Mouse (Mus musculus) forebrain, postnatal 0 days (tissue): ENCODE measurements around the gene Krt32. TPM values are rescaled to one million over a fixed set of nuclear protein-coding genes. Genes with fewer than 3 reads are reported as not detected.

ENCODE experiments used
- ATAC-seq: fragments of 200-750 bp; cut with Nextera tagmentation; 2 replicates; pipeline ENCODE4 v1.8.0; 2017; ENCODE audit warnings: mild to moderate bottlenecking, moderate library complexity
- DNase-seq: peaks from one replicate; pipeline ENCODE4 v3.0.0-alpha.2; 2015
- H3K27ac ChIP-seq: fragments of 300-500 bp; sonication (generic); 2 replicates; pipeline ENCODE4 v1.5.1; 2014; ENCODE audit warnings: low read depth, mild to moderate bottlenecking, antibody characterized with exemption, low read length, moderate library complexity, mixed read lengths
- H3K27me3 ChIP-seq: fragments of 300-500 bp; sonication (generic); 2 replicates; pipeline ENCODE4 v1.6.1; 2014; ENCODE audit warnings: mild to moderate bottlenecking, low read length, mixed read lengths; ENCODE audit not compliant: insufficient read depth
- H3K36me3 ChIP-seq: fragments of 300-500 bp; sonication (generic); 2 replicates; pipeline ENCODE4 v1.6.1; 2014; ENCODE audit warnings: mild to moderate bottlenecking, moderate library complexity; ENCODE audit not compliant: insufficient read depth
- H3K4me1 ChIP-seq: fragments of 300-500 bp; sonication (generic); 2 replicates; pipeline ENCODE4 v1.6.1; 2014; ENCODE audit warnings: antibody characterized with exemption; ENCODE audit not compliant: insufficient read depth
- H3K4me2 ChIP-seq: fragments of 300-500 bp; sonication (generic); 2 replicates; pipeline ENCODE4 v1.6.1; 2014; ENCODE audit warnings: low read depth, mild to moderate bottlenecking, moderate library complexity
- H3K4me3 ChIP-seq: fragments of 300-500 bp; sonication (generic); 2 replicates; pipeline ENCODE4 v1.5.1; 2014; ENCODE audit warnings: low read depth, low read length, mixed read lengths
- H3K9ac ChIP-seq: fragments of 300-500 bp; sonication (generic); 2 replicates; pipeline ENCODE4 v1.6.1; 2014; ENCODE audit warnings: mild to moderate bottlenecking
- H3K9me3 ChIP-seq: fragments of 300-500 bp; sonication (generic); 2 replicates; pipeline ENCODE4 v1.6.1; 2016; ENCODE audit warnings: low read length
- CTCF ChIP-seq: sonication (generic); IDR thresholded peaks from 2 replicates; pipeline ENCODE4 v1.5.1; 2016; ENCODE audit warnings: antibody characterized with exemption, control low read depth, low read depth
- WGBS: fragments of 180-500 bp; shearing (Covaris S2); extraction: QIAGEN DNeasy Blood & Tissue Kit; methylation state at CpG from one replicate; pipeline ENCODE4 v1.1.7; 2014; 5-methylcytosine and 5-hydroxymethylcytosine counted together
- polyA plus RNA-seq: library from polyadenylated mRNA; unstranded; fragments of >200 nt; fragmentation: Nextera tagmentation; extraction: Ambion mirVana; gene quantifications from 2 replicates; pipeline ENCODE4 v1.2.1, GENCODE M21; 2015
- total RNA-seq: library from RNA; depleted of rRNA; stranded (reverse); fragments of >200 nt; gene quantifications from 2 replicates; pipeline ENCODE4 v1.2.3, GENCODE M21; 2014

Gene Krt32
- total and polyA plus RNA-seq, 2 experiments from 2014 or later = not detected

GRCm38 (mm10) chr11:100112935-100113741, 25.1 kb upstream of the Krt32 start:
- 91% methylated on average over 11 of the region's 11 CpGs for WGBS
- Histone ChIP-seq H3K9ac (no peak overlapping the region), H3K4me1 (no peaks in the 10 kb centered on the region), H3K9me3 (no peaks in the 10 kb centered on the region), H3K4me2 (no peak overlapping the region), H3K4me3 (no peak overlapping the region), H3K36me3 (no peaks in the 10 kb centered on the region), H3K27ac (no peak overlapping the region), H3K27me3 (no peaks in the 10 kb centered on the region)
- ATAC-seq (no peak), DNase-seq (no peak)
- no peak for TF ChIP-seq CTCF

DNA sequence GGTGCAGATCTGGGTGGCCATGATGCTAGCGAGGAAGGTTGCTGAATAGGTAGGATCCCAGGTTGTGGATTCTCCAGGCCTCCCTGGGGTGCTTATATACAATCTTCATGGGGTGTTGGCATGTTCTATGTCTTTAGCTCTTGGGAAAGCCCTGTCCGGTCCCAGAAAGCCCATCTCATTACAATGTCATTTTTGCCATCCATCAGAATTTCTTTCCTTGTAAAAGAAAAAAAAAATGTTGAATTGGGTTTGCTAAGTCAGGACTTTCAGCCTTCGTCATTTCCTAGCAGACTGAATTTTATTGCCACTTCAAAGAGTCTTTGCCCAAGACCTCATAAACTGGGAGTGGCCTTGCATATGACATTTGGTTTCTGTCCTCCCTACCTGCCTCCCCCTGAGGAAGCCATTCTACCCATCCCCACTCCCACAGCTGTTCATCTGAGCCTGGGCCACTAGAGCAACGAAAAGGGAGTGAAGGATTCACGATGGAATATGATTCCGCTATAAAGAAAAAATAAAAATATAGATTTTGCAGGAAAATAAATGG, 17.6 kb upstream of the Krt32 start, which contains the start of gene Krt36:
Gene Krt36 (minus strand): TSS at position 51 of the 547 bp plus-strand sequence.
- TF ChIP-seq CTCF = no peak
- H3K4me2 ChIP-seq = no peak within 1 kb of the TSS
- no peak within 1 kb of the TSS for H3K27ac ChIP-seq
- ATAC-seq (no peak), DNase-seq (no peak)
- H3K4me1 ChIP-seq = no peaks in the 10 kb centered on the region
- H3K27me3 ChIP-seq = no peaks in the 10 kb centered on the region
- H3K4me3 ChIP-seq = no peak within 1 kb of the TSS
- no peak within 1 kb of the TSS for H3K9ac ChIP-seq
- no peaks in the 10 kb centered on the region for H3K36me3 ChIP-seq
- 91% methylated on average over 6 of the region's 6 CpGs for WGBS
- no peaks in the 10 kb centered on the region for H3K9me3 ChIP-seq

DNA sequence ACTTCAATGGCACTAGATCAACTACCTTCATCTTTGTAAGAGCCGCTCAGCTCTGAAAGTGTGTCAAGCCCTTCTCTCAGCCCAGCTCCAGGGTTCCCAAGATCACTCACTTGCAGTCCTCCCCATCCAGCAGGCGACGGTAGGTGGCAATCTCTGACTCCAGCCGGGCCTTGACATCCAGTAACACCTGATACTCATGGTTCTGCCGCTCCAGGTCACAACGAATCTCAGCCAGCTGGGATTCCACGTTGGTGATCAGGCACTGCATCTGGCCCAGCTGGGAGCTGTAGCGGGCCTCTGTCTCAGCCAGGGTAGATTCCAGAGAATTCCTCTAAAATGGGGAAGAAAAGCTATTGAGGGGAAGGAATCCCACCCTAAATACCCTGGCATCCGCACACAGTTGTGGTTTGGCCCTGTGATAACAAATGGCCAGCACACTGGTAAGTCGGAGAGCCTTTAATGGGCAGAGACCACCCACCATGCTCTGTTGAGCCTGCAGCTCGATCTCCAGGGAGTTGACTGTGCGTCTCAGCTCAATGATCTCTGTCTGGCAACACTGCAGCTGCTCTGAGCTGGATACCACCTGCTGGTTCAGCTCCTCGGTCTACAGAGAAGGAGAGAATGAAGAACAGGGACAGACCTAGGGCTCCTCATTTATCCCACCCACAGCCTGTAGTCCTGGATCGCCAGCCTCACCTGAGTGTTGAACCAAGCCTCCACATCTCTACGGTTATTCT, 14.8 kb upstream of the Krt32 start:
- Histone ChIP-seq H3K9me3 (no peaks in the 10 kb centered on the region), H3K27me3 (no peaks in the 10 kb centered on the region), H3K9ac (no peak overlapping the region), H3K27ac (no peak overlapping the region), H3K4me2 (no peak overlapping the region), H3K36me3 (no peaks in the 10 kb centered on the region), H3K4me1 (no peaks in the 10 kb centered on the region), H3K4me3 (no peak overlapping the region)
- no peak for DNase-seq
- no peak for ATAC-seq
- WGBS = 70% methylated on average over 15 of the region's 15 CpGs
- no peak for TF ChIP-seq CTCF

DNA sequence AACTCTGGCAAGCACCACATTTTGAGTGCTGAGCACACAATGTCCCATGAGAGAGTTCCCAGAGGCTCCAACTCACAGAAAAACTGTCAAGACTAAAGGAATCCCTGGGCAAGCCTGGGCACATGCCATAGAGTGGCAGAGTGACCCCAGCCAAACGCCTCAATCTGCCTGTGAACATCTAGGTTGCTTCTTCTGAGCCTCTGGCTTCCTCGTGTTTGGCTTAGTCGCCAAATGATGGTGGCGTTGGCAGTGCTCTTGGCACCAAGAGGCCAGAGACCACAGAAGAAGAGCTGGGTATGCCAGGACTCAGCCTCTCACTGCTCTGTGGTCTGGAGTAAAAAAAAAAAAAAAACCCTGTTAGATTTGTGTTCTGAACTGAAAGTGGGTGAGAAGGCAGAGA, 12.4 kb upstream of the Krt32 start:
- Histone ChIP-seq H3K4me3 (no peak overlapping the region), H3K27me3 (no peaks in the 10 kb centered on the region), H3K9ac (no peak overlapping the region), H3K36me3 (no peaks in the 10 kb centered on the region), H3K9me3 (no peaks in the 10 kb centered on the region), H3K4me1 (no peaks in the 10 kb centered on the region), H3K4me2 (no peak overlapping the region), H3K27ac (no peak overlapping the region)
- ATAC-seq (no peak), DNase-seq (no peak)
- 77% methylated on average over 4 of the region's 4 CpGs for WGBS
- no peak for TF ChIP-seq CTCF

GRCm38 (mm10) chr11:100097819-100098218, 9.8 kb upstream of the Krt32 start:
- WGBS = 86% methylated on average over 9 of the region's 9 CpGs
- H3K9ac ChIP-seq = no peak overlapping the region
- H3K4me1 ChIP-seq = no peaks in the 10 kb centered on the region
- DNase-seq = no peak
- H3K9me3 ChIP-seq = no peaks in the 10 kb centered on the region
- H3K27me3 ChIP-seq = no peaks in the 10 kb centered on the region
- no peak for ATAC-seq
- H3K27ac ChIP-seq = no peak overlapping the region
- no peak overlapping the region for H3K4me3 ChIP-seq
- no peaks in the 10 kb centered on the region for H3K36me3 ChIP-seq
- no peak for TF ChIP-seq CTCF
- no peak overlapping the region for H3K4me2 ChIP-seq

DNA sequence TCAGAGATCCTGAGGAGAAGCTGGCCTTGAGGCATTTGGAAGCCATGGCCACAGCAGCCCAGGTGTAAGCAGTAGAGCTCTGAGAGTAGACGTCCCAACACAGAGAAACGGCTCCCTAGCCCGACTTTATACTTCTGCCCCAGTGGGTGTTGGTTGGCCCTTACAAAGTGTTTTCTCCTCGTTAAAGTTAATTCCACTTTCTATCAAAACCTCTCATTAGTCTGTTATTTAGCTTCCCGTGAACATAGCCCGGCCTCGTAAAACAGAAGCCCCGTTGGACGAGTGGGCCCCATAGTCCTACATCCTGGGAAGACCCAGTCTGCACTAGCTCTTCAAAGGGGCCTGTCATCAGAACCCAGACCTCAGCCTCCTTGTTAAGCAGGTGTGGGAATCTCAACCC, 8.1 kb upstream of the Krt32 start, which contains the start of gene Krt35:
Gene Krt35 (minus strand): TSS at position 101 of the 400 bp plus-strand sequence.
- Histone ChIP-seq H3K4me2 (no peak within 1 kb of the TSS), H3K27ac (no peak within 1 kb of the TSS), H3K4me3 (no peak within 1 kb of the TSS), H3K9ac (no peak within 1 kb of the TSS), H3K27me3 (no peaks in the 10 kb centered on the region), H3K9me3 (no peaks in the 10 kb centered on the region), H3K36me3 (no peaks in the 10 kb centered on the region), H3K4me1 (no peaks in the 10 kb centered on the region)
- 42% methylated on average over 9 of the region's 9 CpGs for WGBS
- no peak for TF ChIP-seq CTCF
- no peak for DNase-seq
- ATAC-seq = no peak

- DNase-seq (no peak), ATAC-seq (no peak)
- H3K9ac ChIP-seq = no peak overlapping the region
- no peak overlapping the region for H3K4me3 ChIP-seq
- TF ChIP-seq CTCF = no peak
- whole genome bisulfite sequencing = 70% methylated on average over 7 of the region's 7 CpGs
- H3K4me2 ChIP-seq = no peak overlapping the region
- H3K27ac ChIP-seq = no peak overlapping the region
- no peaks in the 10 kb centered on the region for H3K36me3 ChIP-seq
- H3K9me3 ChIP-seq = no peaks in the 10 kb centered on the region
- H3K4me1 ChIP-seq = no peaks in the 10 kb centered on the region
- no peaks in the 10 kb centered on the region for H3K27me3 ChIP-seq
These were observed 476 bp upstream of the Krt32 start for GRCm38 (mm10) chr11:100088378-100089025.
